Mouse (Mus musculus): ENCODE data around the gene Mfsd11. TPM values are rescaled to one million over a fixed set of nuclear protein-coding genes. Genes with fewer than 3 reads are reported as not detected.
A peak's percentile ranks its signal among the peaks of the same experiment; 100 is the strongest.

Gene Mfsd11
- total RNA-seq, 1 experiment = 26.5 TPM

GRCm38 (mm10) chr11:116850085-116850484 lies 2.2 kb upstream of the Mfsd11 start:
- in situ Hi-C loops (cut with MboI; ENCODE audit: low sequenced_read_pairs in 2 of 2, unreplicated experiment in 2 of 2) = no loop called here
- TF ChIP-seq ZNF384 (IDR thresholded peaks at IDR 0.05; ENCODE audit: low read depth, low read length) (no peak), CHD2 (IDR thresholded peaks at IDR 0.05; ENCODE audit: low read depth, low read length) (no peak), ZC3H11A (IDR thresholded peaks at IDR 0.05; ENCODE audit: borderline replicate concordance, low read depth, low read length) (no peak), MAFK (IDR thresholded peaks at IDR 0.05; ENCODE audit: insufficient read depth, low read depth, low read length) (no peak), HCFC1 (IDR thresholded peaks at IDR 0.05; ENCODE audit: borderline replicate concordance, insufficient read depth, low read length) (no peak)
- no peak for DNase-seq (ENCODE audit: low read depth, low spot score)
- peaks cover 27% of the 10 kb centered on the region for H3K36me3 ChIP-seq (ENCODE audit: control insufficient read depth, insufficient read depth, low read length, poor library complexity, severe bottlenecking)
- H3K4me1 ChIP-seq (ENCODE audit: control insufficient read depth in 2 of 2, insufficient read depth in 2 of 2, low read length in 2 of 2, poor library complexity in 1 of 2) = no peaks in the 10 kb centered on the region
- no peak overlapping the region for H3K9ac ChIP-seq (ENCODE audit: insufficient read depth, low read depth, low read length, poor library complexity, severe bottlenecking)
- no peak overlapping the region for H3K27ac ChIP-seq (ENCODE audit: insufficient read depth, low read depth, low read length, poor library complexity, severe bottlenecking)
- peak overlapping the region; percentile 81 to 94 for H3K4me3 ChIP-seq (ENCODE audit: insufficient read depth in 1 of 2, low read depth in 1 of 2, low read length in 2 of 2, poor library complexity in 1 of 2, severe bottlenecking in 1 of 2)
- no peaks in the 10 kb centered on the region for H3K9me3 ChIP-seq (ENCODE audit: control insufficient read depth, insufficient read depth, low read depth, low read length)

GRCm38 (mm10) chr11:116850833-116851477 lies 1.3 kb upstream of the Mfsd11 start:
- Histone ChIP-seq H3K4me1 (ENCODE audit: control insufficient read depth in 2 of 2, insufficient read depth in 2 of 2, low read length in 2 of 2, poor library complexity in 1 of 2) (no peaks in the 10 kb centered on the region), H3K36me3 (ENCODE audit: control insufficient read depth, insufficient read depth, low read length, poor library complexity, severe bottlenecking) (peaks cover 27% of the 10 kb centered on the region), H3K4me3 (ENCODE audit: insufficient read depth in 1 of 2, low read depth in 1 of 2, low read length in 2 of 2, poor library complexity in 1 of 2, severe bottlenecking in 1 of 2) (peak overlapping the region; percentile 81 to 94), H3K27ac (ENCODE audit: insufficient read depth, low read depth, low read length, poor library complexity, severe bottlenecking) (no peak overlapping the region; the same call in 1 of the 2 replicates), H3K9me3 (ENCODE audit: control insufficient read depth, insufficient read depth, low read depth, low read length) (no peaks in the 10 kb centered on the region), H3K9ac (ENCODE audit: insufficient read depth, low read depth, low read length, poor library complexity, severe bottlenecking) (peak overlapping the region; percentile 98; the same call in 1 of the 2 replicates)
- DNase-seq (ENCODE audit: low read depth, low spot score) = no peak
- TF ChIP-seq ZNF384 (IDR thresholded peaks at IDR 0.05; ENCODE audit: low read depth, low read length) = peak; percentile 13; the same call in 1 of the 2 replicates
- no peak for TF ChIP-seq MAFK (IDR thresholded peaks at IDR 0.05; ENCODE audit: insufficient read depth, low read depth, low read length)
- in situ Hi-C loops (cut with MboI; ENCODE audit: low sequenced_read_pairs in 2 of 2, unreplicated experiment in 2 of 2) = no loop called here

- peaks cover 27% of the 10 kb centered on the region for H3K36me3 ChIP-seq (ENCODE audit: control insufficient read depth, insufficient read depth, low read length, poor library complexity, severe bottlenecking)
Measured at GRCm38 (mm10) chr11:116851576-116852290, 507 bp upstream of the Mfsd11 start.

GRCm38 (mm10) chr11:116852891-116853511 lies 761 bp downstream of the Mfsd11 start, which contains the start of gene Srsf2:
TSS of gene Srsf2 (minus strand) at chr11:116853094.
- TF ChIP-seq ZNF384 (IDR thresholded peaks at IDR 0.05; ENCODE audit: low read depth, low read length) = no peak
- TF ChIP-seq ZC3H11A (IDR thresholded peaks at IDR 0.05; ENCODE audit: borderline replicate concordance, low read depth, low read length) = no peak
- no peak for TF ChIP-seq CHD2 (IDR thresholded peaks at IDR 0.05; ENCODE audit: low read depth, low read length)
- peak; percentile 98 for TF ChIP-seq MAFK (IDR thresholded peaks at IDR 0.05; ENCODE audit: insufficient read depth, low read depth, low read length)
- TF ChIP-seq HCFC1 (IDR thresholded peaks at IDR 0.05; ENCODE audit: borderline replicate concordance, insufficient read depth, low read length) = 0 out of 2 replicates have a peak, but pooled peaks have one; percentile 61
- Histone ChIP-seq H3K27ac (ENCODE audit: insufficient read depth, low read depth, low read length, poor library complexity, severe bottlenecking) (peak within 1 kb of the TSS; percentile 100), H3K36me3 (ENCODE audit: control insufficient read depth, insufficient read depth, low read length, poor library complexity, severe bottlenecking) (peaks cover 26% of the 10 kb centered on the region), H3K4me3 (ENCODE audit: insufficient read depth in 1 of 2, low read depth in 1 of 2, low read length in 2 of 2, poor library complexity in 1 of 2, severe bottlenecking in 1 of 2) (peak within 1 kb of the TSS; percentile 81 to 94), H3K9me3 (ENCODE audit: control insufficient read depth, insufficient read depth, low read depth, low read length) (no peaks in the 10 kb centered on the region), H3K4me1 (ENCODE audit: control insufficient read depth in 2 of 2, insufficient read depth in 2 of 2, low read length in 2 of 2, poor library complexity in 1 of 2) (no peaks in the 10 kb centered on the region), H3K9ac (ENCODE audit: insufficient read depth, low read depth, low read length, poor library complexity, severe bottlenecking) (peak within 1 kb of the TSS; percentile 100)
- peak; percentile 83 for DNase-seq (ENCODE audit: low read depth, low spot score)
- in situ Hi-C loops (cut with MboI; ENCODE audit: low sequenced_read_pairs in 2 of 2, unreplicated experiment in 2 of 2) = no loop called here

More at GRCm38 (mm10) chr11:116851576-116852290, 507 bp upstream of the Mfsd11 start:
- TF ChIP-seq HCFC1 (IDR thresholded peaks at IDR 0.05; ENCODE audit: borderline replicate concordance, insufficient read depth, low read length) (0 out of 2 replicates have a peak, but pooled peaks have one; percentile 30), MAFK (IDR thresholded peaks at IDR 0.05; ENCODE audit: insufficient read depth, low read depth, low read length) (no peak; the same call in 1 of the 2 replicates)
- peak overlapping the region; percentile 91 for H3K27ac ChIP-seq (ENCODE audit: insufficient read depth, low read depth, low read length, poor library complexity, severe bottlenecking)
- in situ Hi-C loops (cut with MboI; ENCODE audit: low sequenced_read_pairs in 2 of 2, unreplicated experiment in 2 of 2) = no loop called here
- peak overlapping the region; percentile 98 for H3K9ac ChIP-seq (ENCODE audit: insufficient read depth, low read depth, low read length, poor library complexity, severe bottlenecking)
- H3K9me3 ChIP-seq (ENCODE audit: control insufficient read depth, insufficient read depth, low read depth, low read length) = no peaks in the 10 kb centered on the region
- peak overlapping the region; percentile 81 to 94 for H3K4me3 ChIP-seq (ENCODE audit: insufficient read depth in 1 of 2, low read depth in 1 of 2, low read length in 2 of 2, poor library complexity in 1 of 2, severe bottlenecking in 1 of 2)
- no peak for DNase-seq (ENCODE audit: low read depth, low spot score)
- no peaks in the 10 kb centered on the region for H3K4me1 ChIP-seq (ENCODE audit: control insufficient read depth in 2 of 2, insufficient read depth in 2 of 2, low read length in 2 of 2, poor library complexity in 1 of 2)
